Mouse (Mus musculus): ENCODE results near the gene Cdca7. TPM values are rescaled to one million over a fixed set of nuclear protein-coding genes. Genes with fewer than 3 reads are reported as not detected.

The Cdca7 gene
- polyA plus RNA-seq (2016; fragmentation: Nextera tagmentation; extraction: Ambion mirVana), result 58.5 and 59.3 TPM in 2 replicates

DNA sequence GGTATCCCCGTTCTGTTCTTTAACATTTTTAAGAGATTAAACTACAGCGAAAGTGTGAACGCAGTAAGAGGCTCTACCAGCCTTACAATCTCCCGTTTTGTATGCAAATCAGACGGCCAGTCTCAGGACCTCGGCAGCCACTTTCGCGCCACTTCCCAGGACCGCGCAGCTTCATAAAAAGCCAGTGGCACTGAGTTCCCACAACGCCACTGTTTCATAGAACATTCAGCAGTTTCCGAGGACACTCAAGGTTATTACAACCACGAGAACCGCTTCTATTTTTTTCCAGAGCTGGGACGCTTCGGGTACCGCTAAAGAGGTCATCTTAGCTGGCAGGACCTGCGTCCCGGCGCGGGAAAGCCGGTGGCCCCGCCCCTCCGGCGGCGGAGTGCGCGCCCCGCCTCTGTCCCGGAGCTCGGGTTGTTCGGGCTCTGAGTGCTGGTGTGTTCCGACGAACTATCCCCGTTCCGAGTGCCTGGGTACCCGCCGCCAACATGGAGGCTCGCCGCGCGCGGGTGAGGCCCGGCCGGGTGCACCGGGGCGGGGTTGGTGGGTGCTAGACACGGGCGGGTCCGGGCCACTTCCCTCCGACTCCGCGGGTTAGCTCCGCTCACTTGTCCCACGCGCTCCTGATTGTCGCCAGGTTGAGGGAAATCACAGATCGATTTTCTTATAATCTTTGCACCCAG lies at the start of gene Cdca7:
Cdca7 (plus strand) TSS at position 363 of the 689 bp plus-strand sequence.
- peaks cover 20% of the 10 kb centered on the region for H3K36me3 ChIP-seq
- no peaks in the 10 kb centered on the region for H3K9me3 ChIP-seq (replicated peaks)
- peaks cover 49% of the 10 kb centered on the region for H3K4me1 ChIP-seq (replicated peaks)
- no peaks in the 10 kb centered on the region for H3K27me3 ChIP-seq (replicated peaks)
- WGBS, result under 1% methylated on average over 58 of the region's 58 CpGs
- peak within 1 kb of the TSS; percentile 81 for H3K4me2 ChIP-seq
- peak within 1 kb of the TSS; percentile 80 for H3K9ac ChIP-seq
- peak within 1 kb of the TSS; percentile 89 for H3K27ac ChIP-seq (ENCODE audit: poor library complexity, severe bottlenecking)
- H3K4me3 ChIP-seq, result peak within 1 kb of the TSS; percentile 73
- ATAC-seq (ENCODE audit: insufficient number of reproducible peaks, low FRiP score), result peak; percentile 89

DNA sequence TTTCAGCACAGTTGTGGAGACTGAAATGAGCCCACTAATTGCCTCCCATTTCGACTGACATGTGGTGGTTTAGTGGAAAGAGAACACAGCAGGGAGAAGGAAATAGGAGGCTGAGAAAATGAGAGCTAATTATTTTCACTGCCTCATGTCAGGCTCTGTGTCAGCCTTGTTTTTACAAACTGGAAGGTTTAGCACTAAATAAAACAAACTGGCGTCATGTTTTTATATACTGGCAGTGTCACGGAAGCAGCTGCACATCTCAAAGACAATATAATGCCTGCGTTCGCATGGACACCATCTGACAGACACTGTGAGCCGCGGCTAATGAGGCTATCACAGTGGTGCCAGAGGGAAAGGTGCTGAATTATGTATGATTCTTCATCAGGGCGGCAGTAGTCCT lies 49.2 kb upstream of the Cdca7 start:
- WGBS, result 73% methylated on average over 8 of the region's 8 CpGs

DNA sequence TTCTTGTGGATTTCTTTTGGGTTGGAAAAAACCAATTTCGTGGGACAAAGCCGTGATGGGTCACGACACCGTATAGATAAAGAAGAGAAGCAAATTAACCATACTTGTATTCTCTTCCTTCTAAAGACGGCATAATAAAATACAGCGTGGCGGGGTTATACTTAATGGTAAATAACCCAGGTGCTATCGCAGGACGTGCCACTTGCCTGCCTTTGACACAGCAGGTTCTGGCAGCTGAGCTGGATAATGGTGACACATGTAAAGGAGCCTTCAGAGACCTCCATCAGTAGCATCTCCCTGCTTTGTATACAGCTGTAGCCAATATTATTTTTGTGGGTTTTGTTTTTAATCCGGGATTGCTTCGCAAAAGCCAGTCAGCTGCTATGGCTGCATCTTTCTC lies 48.7 kb upstream of the Cdca7 start:
- H3K4me1 ChIP-seq (replicated peaks), result no peaks in the 10 kb centered on the region
- H3K27me3 ChIP-seq (replicated peaks), result no peaks in the 10 kb centered on the region
- no peak for ATAC-seq (ENCODE audit: insufficient number of reproducible peaks, low FRiP score)
- H3K9ac ChIP-seq, result no peak overlapping the region
- no peaks in the 10 kb centered on the region for H3K9me3 ChIP-seq (replicated peaks)
- H3K36me3 ChIP-seq, result no peaks in the 10 kb centered on the region
- no peak overlapping the region for H3K27ac ChIP-seq (ENCODE audit: poor library complexity, severe bottlenecking)
- no peak overlapping the region for H3K4me3 ChIP-seq
- 83% methylated on average over 11 of the region's 11 CpGs for WGBS
- H3K4me2 ChIP-seq, result no peak overlapping the region

More for the DNA sequence above, 49.2 kb upstream of the Cdca7 start:
- H3K9ac ChIP-seq, result no peak overlapping the region
- no peak for ATAC-seq (ENCODE audit: insufficient number of reproducible peaks, low FRiP score)
- no peaks in the 10 kb centered on the region for H3K4me1 ChIP-seq (replicated peaks)
- H3K36me3 ChIP-seq, result no peaks in the 10 kb centered on the region
- no peak overlapping the region for H3K27ac ChIP-seq (ENCODE audit: poor library complexity, severe bottlenecking)
- no peaks in the 10 kb centered on the region for H3K27me3 ChIP-seq (replicated peaks)
- H3K4me2 ChIP-seq, result no peak overlapping the region
- no peaks in the 10 kb centered on the region for H3K9me3 ChIP-seq (replicated peaks)
- no peak overlapping the region for H3K4me3 ChIP-seq

DNA sequence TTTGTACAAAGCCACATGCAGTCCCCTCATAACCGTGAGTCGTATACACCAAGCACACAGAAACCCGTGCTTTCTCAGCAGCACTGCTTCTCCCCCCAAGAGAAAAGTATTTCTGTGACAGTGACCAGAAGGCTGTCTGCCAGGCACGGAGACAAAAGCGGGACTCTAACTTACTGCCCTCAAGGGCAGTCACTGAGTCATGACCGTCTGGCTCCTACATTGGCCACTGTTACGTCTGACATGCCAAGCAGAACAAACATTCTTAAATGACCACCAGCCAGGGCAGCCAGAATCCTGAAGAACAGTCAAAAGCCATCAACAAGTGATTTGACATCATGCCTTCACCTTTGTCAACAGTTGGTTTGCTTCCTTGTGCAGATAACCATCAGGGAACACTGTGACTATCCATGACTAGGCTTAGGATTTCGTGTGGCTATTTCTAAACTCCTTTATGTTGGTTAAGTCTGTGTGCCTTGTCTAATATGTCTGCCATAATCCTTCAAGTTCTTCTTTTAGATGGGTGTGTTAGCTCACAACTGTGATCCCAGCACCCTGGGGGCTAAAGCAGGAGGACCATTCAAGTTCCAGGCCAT lies 36.9 kb upstream of the Cdca7 start:
- no peak overlapping the region for H3K27ac ChIP-seq (ENCODE audit: poor library complexity, severe bottlenecking)
- H3K27me3 ChIP-seq (replicated peaks), result no peaks in the 10 kb centered on the region
- no peak overlapping the region for H3K4me3 ChIP-seq
- 70% methylated on average over 8 of the region's 8 CpGs for WGBS
- H3K9me3 ChIP-seq (replicated peaks), result no peaks in the 10 kb centered on the region
- no peak overlapping the region for H3K4me2 ChIP-seq
- H3K9ac ChIP-seq, result no peak overlapping the region
- no peak for ATAC-seq (ENCODE audit: insufficient number of reproducible peaks, low FRiP score)
- peaks cover 20% of the 10 kb centered on the region for H3K36me3 ChIP-seq
- H3K4me1 ChIP-seq (replicated peaks), result no peaks in the 10 kb centered on the region

DNA sequence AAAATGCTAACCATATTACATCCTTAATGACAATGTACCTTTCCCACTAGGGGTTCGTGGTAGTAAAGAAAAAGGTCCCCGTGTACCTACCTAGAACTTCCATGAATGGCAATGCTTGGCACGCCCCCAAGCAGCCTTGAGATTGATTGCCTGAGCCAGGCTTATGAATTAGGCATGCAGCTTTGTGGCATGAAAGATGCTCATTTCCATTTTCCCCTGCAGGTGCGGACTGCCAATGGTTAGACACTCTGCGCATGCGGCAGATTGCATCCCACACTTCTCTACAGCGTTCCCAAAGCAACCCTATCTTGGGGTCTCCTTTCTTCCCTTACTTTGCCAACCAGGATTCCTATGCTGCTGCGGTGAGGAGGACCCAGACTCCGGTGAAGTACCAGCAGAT lies 34.9 kb upstream of the Cdca7 start:
- Histone ChIP-seq H3K27me3 (replicated peaks) (no peaks in the 10 kb centered on the region), H3K4me2 (no peak overlapping the region), H3K9ac (no peak overlapping the region), H3K9me3 (replicated peaks) (no peaks in the 10 kb centered on the region), H3K36me3 (peaks cover 20% of the 10 kb centered on the region), H3K27ac (ENCODE audit: poor library complexity, severe bottlenecking) (no peak overlapping the region), H3K4me1 (replicated peaks) (no peaks in the 10 kb centered on the region), H3K4me3 (no peak overlapping the region)
- 90% methylated on average over 9 of the region's 9 CpGs for WGBS
- no peak for ATAC-seq (ENCODE audit: insufficient number of reproducible peaks, low FRiP score)

DNA sequence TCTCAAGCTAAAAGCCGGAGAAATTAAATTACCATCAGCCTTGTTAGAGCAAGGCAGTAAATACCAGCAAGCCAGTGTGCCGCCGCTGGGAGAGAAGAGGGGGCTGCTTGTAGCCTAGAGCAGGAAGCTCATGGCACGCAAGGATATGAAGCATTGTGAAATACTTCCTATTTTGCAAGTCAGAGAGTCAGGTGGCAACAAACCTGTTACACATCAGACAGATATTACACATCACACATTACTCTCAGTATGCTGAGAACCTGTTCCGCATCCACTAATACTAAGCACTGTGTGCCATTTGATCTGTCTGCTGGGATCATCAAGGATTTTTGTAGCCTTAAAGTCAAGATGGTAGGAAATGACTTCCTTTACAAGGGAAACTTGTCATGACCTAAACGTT lies 33.1 kb upstream of the Cdca7 start:
- Histone ChIP-seq H3K9ac (no peak overlapping the region), H3K36me3 (peaks cover 20% of the 10 kb centered on the region), H3K27me3 (replicated peaks) (no peaks in the 10 kb centered on the region), H3K4me1 (replicated peaks) (no peaks in the 10 kb centered on the region), H3K4me3 (no peak overlapping the region), H3K27ac (ENCODE audit: poor library complexity, severe bottlenecking) (no peak overlapping the region), H3K9me3 (replicated peaks) (no peaks in the 10 kb centered on the region), H3K4me2 (no peak overlapping the region)
- no peak for ATAC-seq (ENCODE audit: insufficient number of reproducible peaks, low FRiP score)
- WGBS, result 88% methylated on average over 6 of the region's 6 CpGs

DNA sequence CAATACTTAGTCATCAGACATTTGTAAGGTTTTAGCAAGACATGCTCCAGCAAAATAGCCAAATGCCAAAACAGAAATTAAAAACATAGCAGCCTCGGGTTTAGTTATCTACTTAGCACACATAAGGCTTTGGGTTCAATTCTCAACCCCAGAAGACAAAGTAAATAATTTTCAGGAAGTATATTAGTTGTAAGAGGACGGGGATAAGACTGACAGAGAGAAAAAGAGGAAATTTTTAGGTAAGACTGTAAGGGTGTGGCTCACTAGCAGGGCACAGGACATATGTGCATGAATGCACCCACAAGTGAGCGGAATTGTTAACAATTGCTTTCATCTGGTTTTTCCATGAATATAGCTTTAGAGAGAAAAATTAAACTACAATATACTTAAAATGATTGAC lies 32.0 kb upstream of the Cdca7 start:
- Histone ChIP-seq H3K27ac (ENCODE audit: poor library complexity, severe bottlenecking) (no peak overlapping the region), H3K9ac (no peak overlapping the region), H3K4me3 (no peak overlapping the region), H3K4me2 (no peak overlapping the region), H3K36me3 (peaks cover 11% of the 10 kb centered on the region), H3K9me3 (replicated peaks) (no peaks in the 10 kb centered on the region), H3K4me1 (replicated peaks) (no peaks in the 10 kb centered on the region), H3K27me3 (replicated peaks) (no peaks in the 10 kb centered on the region)
- ATAC-seq (ENCODE audit: insufficient number of reproducible peaks, low FRiP score), result no peak
- WGBS, result 74% methylated on average over 3 of the region's 3 CpGs

DNA sequence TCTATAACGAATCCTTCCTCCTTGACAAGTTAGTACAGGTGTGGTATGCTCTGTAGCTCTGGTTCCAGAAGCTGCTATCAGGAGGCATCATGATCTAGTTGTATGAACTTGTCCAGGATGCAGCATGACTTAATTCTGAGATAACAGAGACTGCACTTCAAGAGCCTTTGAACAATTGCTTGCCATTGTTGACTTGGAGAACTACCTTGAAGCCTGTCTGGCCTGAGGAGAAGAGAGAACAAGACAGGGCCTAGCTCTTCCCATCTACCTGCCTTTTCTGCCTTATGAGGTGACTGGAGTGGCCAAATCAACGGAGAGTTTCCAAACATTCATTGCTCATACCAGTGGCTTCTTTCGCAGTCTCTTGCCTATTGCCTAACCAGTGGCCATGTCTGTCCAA lies 29.9 kb upstream of the Cdca7 start:
- ATAC-seq (ENCODE audit: insufficient number of reproducible peaks, low FRiP score), result no peak
- Histone ChIP-seq H3K9me3 (replicated peaks) (no peaks in the 10 kb centered on the region), H3K4me3 (no peak overlapping the region), H3K9ac (no peak overlapping the region), H3K27ac (ENCODE audit: poor library complexity, severe bottlenecking) (no peak overlapping the region), H3K4me1 (replicated peaks) (no peaks in the 10 kb centered on the region), H3K36me3 (peaks cover 10% of the 10 kb centered on the region), H3K27me3 (replicated peaks) (no peaks in the 10 kb centered on the region), H3K4me2 (no peak overlapping the region)
- WGBS, result 84% methylated on average over 3 of the region's 3 CpGs

DNA sequence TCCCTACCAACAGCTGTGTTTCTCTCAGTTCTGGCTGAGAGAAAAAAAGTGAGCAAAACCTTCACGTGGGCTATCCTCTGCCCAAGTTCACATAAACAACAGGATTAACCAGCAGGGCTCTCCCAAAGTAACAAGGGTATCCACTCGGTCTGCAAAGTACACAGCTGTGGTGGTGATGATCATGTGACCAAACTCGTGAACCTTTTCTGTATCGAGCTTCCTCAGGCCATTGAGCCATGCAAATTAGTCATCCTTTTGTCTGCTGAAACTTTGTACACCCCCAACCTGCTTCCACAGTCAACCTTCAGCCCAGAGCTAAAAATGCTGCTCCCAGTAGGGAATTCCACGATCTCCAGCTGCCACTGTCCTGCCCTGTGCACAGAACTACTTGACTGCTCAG lies 29.3 kb upstream of the Cdca7 start:
- H3K4me2 ChIP-seq, result no peak overlapping the region
- H3K4me1 ChIP-seq (replicated peaks), result no peaks in the 10 kb centered on the region
- no peak overlapping the region for H3K4me3 ChIP-seq
- H3K9me3 ChIP-seq (replicated peaks), result no peaks in the 10 kb centered on the region
- no peak for ATAC-seq (ENCODE audit: insufficient number of reproducible peaks, low FRiP score)
- WGBS, result 45% methylated on average over 5 of the region's 5 CpGs
- no peak overlapping the region for H3K27ac ChIP-seq (ENCODE audit: poor library complexity, severe bottlenecking)
- H3K27me3 ChIP-seq (replicated peaks), result no peaks in the 10 kb centered on the region
- H3K9ac ChIP-seq, result no peak overlapping the region
- peaks cover 5% of the 10 kb centered on the region for H3K36me3 ChIP-seq

DNA sequence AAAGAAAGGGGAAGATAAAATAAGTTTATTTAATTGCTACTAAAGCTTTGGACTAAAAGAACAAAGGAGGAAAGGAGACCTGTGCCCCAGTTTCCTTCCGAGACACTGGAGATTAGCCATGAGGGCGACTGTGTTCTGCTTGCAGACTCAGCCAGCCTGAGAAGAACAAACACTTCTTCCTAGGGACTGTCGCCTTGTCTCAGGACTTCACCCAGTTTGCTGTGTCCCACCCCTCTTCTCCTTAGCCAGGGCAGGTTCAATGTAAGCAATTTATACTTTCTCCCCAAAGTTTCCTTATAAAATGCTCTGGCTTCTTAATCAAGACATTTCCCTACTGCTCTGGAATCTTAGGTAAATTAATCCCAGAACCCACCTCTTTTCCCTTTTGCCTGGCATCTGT lies 22.4 kb upstream of the Cdca7 start:
- 40% methylated on average over 3 of the region's 3 CpGs for WGBS
- H3K4me2 ChIP-seq, result no peak overlapping the region
- H3K27me3 ChIP-seq (replicated peaks), result no peaks in the 10 kb centered on the region
- ATAC-seq (ENCODE audit: insufficient number of reproducible peaks, low FRiP score), result no peak
- H3K36me3 ChIP-seq, result no peaks in the 10 kb centered on the region
- no peak overlapping the region for H3K9ac ChIP-seq
- H3K4me1 ChIP-seq (replicated peaks), result peaks cover 5% of the 10 kb centered on the region; the same call in 1 of the 2 replicates
- no peak overlapping the region for H3K27ac ChIP-seq (ENCODE audit: poor library complexity, severe bottlenecking)
- H3K9me3 ChIP-seq (replicated peaks), result no peaks in the 10 kb centered on the region
- H3K4me3 ChIP-seq, result no peak overlapping the region

DNA sequence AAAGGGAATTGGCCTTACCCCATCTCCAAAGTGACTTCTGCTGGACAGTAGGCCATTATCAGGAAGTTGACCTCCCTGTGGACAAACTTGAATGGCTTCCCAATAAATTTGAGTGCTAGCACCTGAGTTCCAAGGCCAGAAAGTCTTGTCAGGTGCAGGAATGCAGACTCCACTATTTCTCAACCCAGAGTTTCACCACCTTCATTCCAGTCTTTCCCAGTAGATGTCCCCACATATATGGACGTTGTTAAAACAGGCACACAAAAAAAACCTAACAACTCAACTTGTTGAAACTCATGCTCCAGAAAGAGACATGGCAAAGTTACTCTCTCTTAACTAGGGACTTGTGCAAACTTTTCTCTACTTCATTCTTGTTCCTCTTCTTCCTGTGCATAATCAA lies 19.8 kb upstream of the Cdca7 start:
- no peak for ATAC-seq (ENCODE audit: insufficient number of reproducible peaks, low FRiP score)

More for the DNA sequence above, 19.8 kb upstream of the Cdca7 start:
- no peaks in the 10 kb centered on the region for H3K36me3 ChIP-seq
- H3K27ac ChIP-seq (ENCODE audit: poor library complexity, severe bottlenecking), result no peak overlapping the region
- WGBS, result 66% methylated on average over 1 of the region's 1 CpGs
- peaks cover 5% of the 10 kb centered on the region; the same call in 1 of the 2 replicates for H3K4me1 ChIP-seq (replicated peaks)
- no peaks in the 10 kb centered on the region for H3K9me3 ChIP-seq (replicated peaks)
- H3K4me3 ChIP-seq, result no peak overlapping the region
- H3K4me2 ChIP-seq, result no peak overlapping the region
- H3K27me3 ChIP-seq (replicated peaks), result no peaks in the 10 kb centered on the region
- H3K9ac ChIP-seq, result no peak overlapping the region

Measured in heart, embryonic 12.5 days (tissue).